Mouse (Mus musculus) liver, embryonic 16.5 days (tissue): Measurements from ENCODE around the gene Uqcrc1. TPM values are rescaled to one million over a fixed set of nuclear protein-coding genes. Genes with fewer than 3 reads are reported as not detected.

Experiments used
- ATAC-seq: fragments of 200-750 bp; cut with Nextera tagmentation; 2 replicates; pipeline ENCODE4 v1.8.0; 2017; ENCODE audit warnings: low read depth, mild to moderate bottlenecking, moderate number of reproducible peaks, moderate library complexity
- H3K27ac ChIP-seq: fragments of 300-500 bp; sonication (generic); 2 replicates; pipeline ENCODE4 v1.5.1; 2014; ENCODE audit warnings: mild to moderate bottlenecking, low read length
- H3K27me3 ChIP-seq: fragments of 300-500 bp; sonication (generic); 2 replicates; pipeline ENCODE4 v1.6.1; 2014; ENCODE audit warnings: low read depth, low read length, mixed read lengths; ENCODE audit not compliant: control insufficient read depth, insufficient read depth
- H3K36me3 ChIP-seq: fragments of 300-500 bp; sonication (generic); 2 replicates; pipeline ENCODE4 v1.6.1; 2014; ENCODE audit warnings: mild to moderate bottlenecking; ENCODE audit not compliant: control insufficient read depth, insufficient read depth
- H3K4me1 ChIP-seq: fragments of 300-500 bp; sonication (generic); 2 replicates; pipeline ENCODE4 v1.6.1; 2014; ENCODE audit warnings: low read depth, low read length, mixed read lengths; ENCODE audit not compliant: control insufficient read depth
- H3K4me2 ChIP-seq: fragments of 300-500 bp; sonication (generic); 2 replicates; pipeline ENCODE4 v1.6.1; 2014; ENCODE audit warnings: low read depth, low read length, mixed read lengths
- H3K4me3 ChIP-seq: fragments of 300-500 bp; sonication (generic); 2 replicates; pipeline ENCODE4 v1.5.1; 2014; ENCODE audit warnings: low read depth, mild to moderate bottlenecking, low read length
- H3K9ac ChIP-seq: fragments of 300-500 bp; sonication (generic); 2 replicates; pipeline ENCODE4 v1.6.1; 2014; ENCODE audit warnings: low read depth, low read length
- H3K9me3 ChIP-seq: fragments of 300-500 bp; sonication (generic); replicated peaks from 2 replicates; pipeline ENCODE4 v1.6.1; 2016; ENCODE audit warnings: low read length; ENCODE audit not compliant: control insufficient read depth
- WGBS: fragments of 180-500 bp; shearing (Covaris S2); extraction: QIAGEN DNeasy Blood & Tissue Kit; methylation state at CpG from one replicate; pipeline ENCODE4 v1.1.7; 2014; ENCODE audit not compliant: insufficient replicate concordance; 5-methylcytosine and 5-hydroxymethylcytosine counted together
- polyA plus RNA-seq: library from polyadenylated mRNA; unstranded; fragments of >200 nt; fragmentation: Nextera tagmentation; extraction: Ambion mirVana; gene quantifications from 2 replicates; pipeline ENCODE4 v1.2.1, GENCODE M21; 2015

The Uqcrc1 gene
- polyA plus RNA-seq, 1 experiment from 2014 or later = 310 TPM

GRCm38 (mm10) chr9:108945608-108946007 is 9.2 kb downstream of the Uqcrc1 start:
- 43% methylated on average over 5 of the region's 5 CpGs for WGBS
- Histone ChIP-seq H3K9me3 (no peaks in the 10 kb centered on the region), H3K27ac (no peak overlapping the region), H3K9ac (no peak overlapping the region), H3K4me3 (no peak overlapping the region), H3K36me3 (peaks cover 64% of the 10 kb centered on the region), H3K4me1 (no peaks in the 10 kb centered on the region; the same call in 1 of the 2 replicates), H3K27me3 (no peaks in the 10 kb centered on the region), H3K4me2 (no peak overlapping the region)
- no peak for ATAC-seq

- H3K4me3 ChIP-seq = no peak overlapping the region
- H3K27me3 ChIP-seq = peaks cover 19% of the 10 kb centered on the region
- H3K4me1 ChIP-seq = no peaks in the 10 kb centered on the region; the same call in 1 of the 2 replicates
- H3K36me3 ChIP-seq = peaks cover 47% of the 10 kb centered on the region
- no peak overlapping the region for H3K4me2 ChIP-seq
- ATAC-seq = no peak
- WGBS = 77% methylated on average over 13 of the region's 13 CpGs
- H3K9ac ChIP-seq = no peak overlapping the region
- no peaks in the 10 kb centered on the region for H3K9me3 ChIP-seq
- H3K27ac ChIP-seq = no peak overlapping the region
These were observed 13.0 kb downstream of the Uqcrc1 start for GRCm38 (mm10) chr9:108949231-108949966.

DNA sequence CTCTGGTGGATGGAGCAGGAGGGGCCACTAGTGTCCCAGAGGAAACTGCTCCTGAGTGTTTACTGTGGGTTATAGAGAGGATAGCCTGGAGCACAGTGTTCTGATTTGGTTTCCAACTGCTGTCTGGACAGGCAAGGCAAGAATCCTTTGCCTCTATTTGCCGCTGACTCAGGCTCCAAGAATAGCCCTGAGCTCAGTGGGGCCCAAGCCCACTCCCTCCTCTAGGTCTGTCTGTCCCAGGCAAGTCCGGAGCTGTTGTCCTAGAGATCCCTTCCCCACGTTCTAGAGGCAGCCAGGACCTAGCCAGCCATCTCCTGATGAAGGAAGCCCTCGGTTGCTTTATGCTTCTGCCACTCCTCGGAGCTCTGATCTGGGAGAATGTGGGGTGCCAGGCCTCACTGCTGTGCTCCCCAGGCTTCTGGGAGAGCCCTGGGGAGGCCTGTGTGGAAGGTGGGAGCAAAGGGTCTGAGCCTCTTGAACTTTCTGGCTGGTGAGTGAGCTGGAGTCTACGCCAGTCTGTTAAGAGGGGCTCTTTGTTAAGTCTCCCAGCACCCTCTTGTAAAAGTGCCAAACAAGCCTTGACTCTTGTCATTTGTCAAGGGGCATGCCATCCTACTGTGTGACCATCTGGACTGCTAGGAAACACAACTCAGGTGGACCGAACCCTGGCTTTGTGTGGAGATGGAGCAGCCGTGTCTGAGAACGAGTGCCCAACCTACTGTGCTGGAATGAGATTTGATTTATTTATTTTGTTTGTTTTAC is 13.7 kb downstream of the Uqcrc1 start:
- H3K4me1 ChIP-seq = no peaks in the 10 kb centered on the region; the same call in 1 of the 2 replicates
- H3K9me3 ChIP-seq = no peaks in the 10 kb centered on the region
- H3K36me3 ChIP-seq = peaks cover 40% of the 10 kb centered on the region
- WGBS = 80% methylated on average over 9 of the region's 9 CpGs
- no peak overlapping the region for H3K27ac ChIP-seq
- H3K9ac ChIP-seq = no peak overlapping the region
- no peak overlapping the region for H3K4me3 ChIP-seq
- ATAC-seq = no peak
- H3K4me2 ChIP-seq = no peak overlapping the region
- peaks cover 20% of the 10 kb centered on the region for H3K27me3 ChIP-seq

DNA sequence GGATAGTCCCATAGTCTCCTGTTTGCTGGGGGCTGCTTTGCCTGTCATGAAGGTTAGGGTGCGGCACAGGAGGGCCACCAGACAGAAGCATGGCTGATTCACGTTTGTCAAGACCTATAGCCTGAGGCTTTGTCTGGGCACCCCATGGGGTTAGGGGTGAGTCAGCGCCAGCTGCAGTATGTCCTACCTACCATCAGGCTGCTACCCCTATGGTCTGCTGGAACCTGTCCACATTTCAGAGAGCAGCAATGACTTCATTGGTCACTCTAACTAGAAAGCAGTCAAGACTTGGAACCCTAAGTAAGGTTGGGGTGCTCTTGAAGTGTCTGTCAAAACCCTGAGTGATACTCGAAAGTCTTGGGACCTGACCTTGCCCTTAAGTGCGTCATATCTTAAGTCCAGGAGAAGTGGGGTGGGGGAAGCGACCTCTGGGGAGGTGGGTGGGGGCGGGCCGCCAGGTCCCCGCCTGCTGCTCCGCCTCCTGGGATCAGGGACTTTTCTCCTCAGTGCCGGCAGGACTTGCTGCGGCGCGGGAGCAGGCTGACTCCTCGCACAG is 16.7 kb downstream of the Uqcrc1 start, which contains the start of gene Col7a1:
Gene Col7a1 (plus strand): TSS at position 506 of the 556 bp plus-strand sequence.
- Histone ChIP-seq H3K36me3 (peaks cover 18% of the 10 kb centered on the region), H3K27me3 (peaks cover 20% of the 10 kb centered on the region), H3K9me3 (no peaks in the 10 kb centered on the region), H3K4me3 (no peak within 1 kb of the TSS), H3K9ac (no peak within 1 kb of the TSS), H3K4me2 (no peak within 1 kb of the TSS), H3K27ac (no peak within 1 kb of the TSS), H3K4me1 (no peaks in the 10 kb centered on the region)
- ATAC-seq = no peak
- 11% methylated on average over 15 of the region's 15 CpGs for WGBS

DNA sequence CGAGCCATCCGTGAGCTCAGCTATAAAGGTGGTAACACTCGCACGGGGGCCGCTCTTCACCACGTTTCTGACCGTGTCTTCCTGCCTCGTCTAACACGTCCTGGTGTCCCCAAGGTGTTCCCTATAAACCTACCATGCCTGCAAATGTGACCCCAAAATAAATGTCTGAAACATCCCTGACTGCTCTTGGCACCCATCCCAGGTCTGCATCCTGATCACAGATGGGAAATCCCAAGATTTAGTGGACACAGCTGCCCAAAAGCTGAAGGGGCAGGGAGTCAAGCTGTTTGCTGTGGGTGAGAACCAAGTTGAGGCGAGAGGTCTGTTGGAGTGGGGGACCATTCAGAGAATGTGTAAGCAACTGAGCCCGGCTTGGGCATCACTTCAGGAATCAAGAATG is 18.8 kb downstream of the Uqcrc1 start:
- no peak for ATAC-seq
- H3K4me3 ChIP-seq = no peak overlapping the region
- H3K27ac ChIP-seq = no peak overlapping the region
- H3K27me3 ChIP-seq = peaks cover 20% of the 10 kb centered on the region
- H3K9ac ChIP-seq = no peak overlapping the region
- WGBS = 79% methylated on average over 11 of the region's 11 CpGs
- no peaks in the 10 kb centered on the region for H3K9me3 ChIP-seq
- no peak overlapping the region for H3K4me2 ChIP-seq
- no peaks in the 10 kb centered on the region for H3K4me1 ChIP-seq
- no peaks in the 10 kb centered on the region for H3K36me3 ChIP-seq

GRCm38 (mm10) chr9:108955846-108956245 is 19.4 kb downstream of the Uqcrc1 start:
- H3K4me3 ChIP-seq = no peak overlapping the region
- H3K27me3 ChIP-seq = peaks cover 20% of the 10 kb centered on the region
- no peaks in the 10 kb centered on the region for H3K9me3 ChIP-seq
- no peak overlapping the region for H3K4me2 ChIP-seq
- no peak for ATAC-seq
- H3K36me3 ChIP-seq = no peaks in the 10 kb centered on the region
- no peak overlapping the region for H3K27ac ChIP-seq
- H3K9ac ChIP-seq = no peak overlapping the region
- no peaks in the 10 kb centered on the region for H3K4me1 ChIP-seq
- 69% methylated on average over 11 of the region's 11 CpGs for WGBS

GRCm38 (mm10) chr9:108963577-108963976 is 27.1 kb downstream of the Uqcrc1 start:
- H3K27me3 ChIP-seq = no peaks in the 10 kb centered on the region
- ATAC-seq = no peak
- no peaks in the 10 kb centered on the region for H3K36me3 ChIP-seq
- no peak overlapping the region for H3K4me2 ChIP-seq
- no peaks in the 10 kb centered on the region for H3K9me3 ChIP-seq
- WGBS = 51% methylated on average over 3 of the region's 3 CpGs
- H3K4me1 ChIP-seq = no peaks in the 10 kb centered on the region
- no peak overlapping the region for H3K9ac ChIP-seq
- no peak overlapping the region for H3K27ac ChIP-seq
- H3K4me3 ChIP-seq = no peak overlapping the region

GRCm38 (mm10) chr9:108964338-108964737 is 27.9 kb downstream of the Uqcrc1 start:
- no peaks in the 10 kb centered on the region for H3K27me3 ChIP-seq
- no peaks in the 10 kb centered on the region for H3K36me3 ChIP-seq
- no peaks in the 10 kb centered on the region for H3K4me1 ChIP-seq
- no peak for ATAC-seq
- no peak overlapping the region for H3K4me3 ChIP-seq
- WGBS = 36% methylated on average over 6 of the region's 6 CpGs
- no peak overlapping the region for H3K4me2 ChIP-seq
- no peak overlapping the region for H3K9ac ChIP-seq
- no peaks in the 10 kb centered on the region for H3K9me3 ChIP-seq
- H3K27ac ChIP-seq = no peak overlapping the region

DNA sequence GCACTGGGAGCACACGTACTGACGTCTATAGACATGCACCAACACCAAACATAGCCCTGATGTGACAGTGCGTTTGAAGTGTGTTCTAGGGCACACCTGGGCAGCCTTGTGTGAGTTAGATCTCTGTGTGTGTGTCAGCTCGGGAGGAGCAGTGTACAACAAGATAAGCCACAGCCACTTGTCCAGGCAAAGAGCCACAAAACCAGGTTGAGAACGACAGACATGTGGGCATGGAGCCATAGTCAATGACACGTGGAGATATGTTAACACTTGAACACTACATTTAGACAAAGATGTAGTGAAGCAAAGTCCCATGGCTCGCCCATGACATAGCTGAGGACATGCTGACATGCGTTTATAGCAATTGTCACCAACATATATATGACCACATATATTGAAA is 34.2 kb downstream of the Uqcrc1 start:
- Histone ChIP-seq H3K27ac (no peak overlapping the region), H3K36me3 (no peaks in the 10 kb centered on the region), H3K4me2 (no peak overlapping the region), H3K9me3 (no peaks in the 10 kb centered on the region), H3K4me3 (no peak overlapping the region), H3K27me3 (no peaks in the 10 kb centered on the region), H3K9ac (no peak overlapping the region), H3K4me1 (no peaks in the 10 kb centered on the region)
- no peak for ATAC-seq
- 54% methylated on average over 8 of the region's 8 CpGs for WGBS
